Mouse (Mus musculus): ENCODE data around the gene Armc2. TPM values are rescaled to one million over a fixed set of nuclear protein-coding genes. Genes with fewer than 3 reads are reported as not detected.

The Armc2 gene
- total RNA-seq, 2 experiments from 2014 or later: 1.2 to 3.8 TPM

GRCm38 (mm10) chr10:42014086-42014485 is 4.2 kb downstream of the Armc2 start:
- DNase-seq: no peak

- no peak for DNase-seq
These were observed 7.3 kb downstream of the Armc2 start for GRCm38 (mm10) chr10:42010761-42011435.

DNA sequence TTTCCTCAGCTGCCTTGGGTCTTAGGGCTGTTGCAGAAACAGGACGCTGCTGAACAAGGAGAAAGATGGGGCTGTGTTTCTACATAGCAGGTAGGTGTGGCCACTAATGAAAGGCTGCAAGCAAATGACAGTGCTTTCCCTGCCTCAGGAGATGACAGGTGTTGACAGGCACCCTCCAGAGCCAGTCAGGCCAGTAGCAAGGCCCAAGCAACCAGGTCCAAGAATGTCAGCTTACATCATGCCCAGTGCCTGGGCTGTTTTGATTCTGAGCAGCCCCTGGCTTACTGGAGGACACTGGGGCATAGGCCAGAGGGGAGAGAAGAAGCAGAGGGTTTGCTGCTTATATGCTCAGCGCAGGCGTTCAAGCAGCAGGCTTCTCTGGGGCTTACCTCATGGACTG is 13.0 kb downstream of the Armc2 start:
- DNase-seq: no peak

GRCm38 (mm10) chr10:42004690-42005089 is 13.6 kb downstream of the Armc2 start:
- no peak for DNase-seq

- DNase-seq: no peak
These were observed 14.2 kb downstream of the Armc2 start for GRCm38 (mm10) chr10:42004056-42004455.

- DNase-seq: no peak
These were observed 14.7 kb downstream of the Armc2 start for GRCm38 (mm10) chr10:42003576-42003975.

- DNase-seq: no peak
These were observed 15.8 kb downstream of the Armc2 start for GRCm38 (mm10) chr10:42002436-42002835.

GRCm38 (mm10) chr10:42001260-42001659 is 17.0 kb downstream of the Armc2 start:
- DNase-seq: peak; percentile 21 to 41

DNA sequence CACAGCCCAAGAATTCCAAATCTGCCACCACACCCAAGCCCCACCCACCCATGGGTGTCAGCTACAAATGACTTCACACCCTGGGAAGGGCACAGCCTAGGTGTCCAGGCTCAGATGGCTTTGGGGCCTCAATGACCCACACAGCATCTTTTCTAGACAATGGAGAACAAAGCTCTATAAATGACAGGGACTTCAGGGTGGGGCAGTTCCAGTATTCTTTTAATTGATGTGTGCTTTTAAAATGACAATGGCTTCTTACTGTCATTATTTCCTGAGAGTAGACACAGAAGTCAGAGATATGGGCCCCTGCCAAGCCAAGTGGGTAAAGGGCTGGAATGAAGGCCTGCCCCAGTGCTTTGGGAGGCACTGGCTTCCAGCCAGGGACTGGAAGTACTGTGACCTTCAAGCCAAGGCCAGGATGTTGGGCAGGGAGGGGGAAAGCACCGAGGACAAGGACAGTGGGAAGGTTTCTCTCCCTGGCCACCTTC is 20.5 kb downstream of the Armc2 start:
- peak; percentile 91 to 93 for DNase-seq

- DNase-seq: peak in 1 of 2 experiments; percentile 42
These were observed 22.1 kb downstream of the Armc2 start for GRCm38 (mm10) chr10:41996157-41996556.

GRCm38 (mm10) chr10:41995051-41995450 is 23.2 kb downstream of the Armc2 start:
- DNase-seq: peak; percentile 24 to 39

DNA sequence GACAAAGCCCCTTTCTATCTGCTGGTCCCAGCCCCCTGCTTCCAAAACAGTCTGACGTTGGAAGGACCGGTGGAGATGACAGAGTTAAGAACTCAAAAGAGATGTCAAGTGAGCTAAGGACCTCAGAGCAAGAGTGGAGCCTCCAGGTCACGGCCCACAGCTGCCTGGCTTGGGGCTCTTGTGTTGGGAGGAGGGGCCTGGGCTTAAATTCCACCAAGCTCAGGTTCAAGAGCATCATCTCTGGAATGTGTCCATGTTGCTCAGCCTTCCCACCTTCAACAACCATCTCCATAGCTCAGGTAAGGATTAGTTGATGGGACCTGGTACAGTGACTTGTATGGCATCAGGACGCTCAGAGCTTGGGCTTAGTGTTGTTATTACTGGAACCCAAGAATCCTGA is 23.7 kb downstream of the Armc2 start:
- DNase-seq: no peak

DNA sequence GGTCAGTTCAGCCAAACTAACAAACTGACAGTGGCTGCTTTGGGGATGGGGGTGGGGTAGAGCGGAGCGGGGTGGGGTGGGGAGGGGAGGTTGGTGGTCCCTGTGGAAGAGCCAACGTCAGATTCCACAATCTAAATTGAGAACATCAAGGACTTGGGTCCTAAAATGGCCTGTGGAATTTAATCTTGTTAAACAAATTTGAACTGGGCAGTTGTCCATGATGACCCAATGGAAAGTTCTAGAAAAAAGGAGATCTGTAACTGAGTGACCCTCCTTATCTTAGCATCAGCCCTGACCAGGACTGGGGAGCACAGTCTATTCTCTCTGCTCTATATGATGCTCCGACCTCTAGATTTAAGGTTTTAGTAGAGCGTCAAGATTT is 26.2 kb downstream of the Armc2 start:
- peak in 1 of 2 experiments; percentile 31 for DNase-seq

- DNase-seq: peak in 1 of 2 experiments; percentile 25
These were observed 26.7 kb downstream of the Armc2 start for GRCm38 (mm10) chr10:41991364-41992058.

DNA sequence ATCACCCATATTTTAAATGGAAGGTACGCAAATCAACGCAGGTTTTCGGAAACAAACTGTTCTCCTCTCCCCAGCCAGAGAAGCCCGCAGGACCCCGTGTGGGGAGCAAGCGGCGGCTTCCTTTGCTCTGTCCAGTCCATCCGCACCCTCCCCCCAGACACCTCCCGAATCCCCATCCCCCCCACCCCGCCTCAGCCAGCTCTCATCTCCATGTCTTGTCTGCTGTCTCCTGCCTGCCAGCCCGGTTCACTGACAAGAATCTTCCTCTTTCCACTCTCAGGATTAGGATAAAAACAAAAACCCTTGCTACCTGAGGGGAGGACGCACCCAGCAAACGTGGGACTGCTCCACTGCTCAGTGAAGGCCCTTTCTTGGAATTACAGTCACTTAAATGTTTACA is 27.3 kb downstream of the Armc2 start:
- DNase-seq: no peak

DNA sequence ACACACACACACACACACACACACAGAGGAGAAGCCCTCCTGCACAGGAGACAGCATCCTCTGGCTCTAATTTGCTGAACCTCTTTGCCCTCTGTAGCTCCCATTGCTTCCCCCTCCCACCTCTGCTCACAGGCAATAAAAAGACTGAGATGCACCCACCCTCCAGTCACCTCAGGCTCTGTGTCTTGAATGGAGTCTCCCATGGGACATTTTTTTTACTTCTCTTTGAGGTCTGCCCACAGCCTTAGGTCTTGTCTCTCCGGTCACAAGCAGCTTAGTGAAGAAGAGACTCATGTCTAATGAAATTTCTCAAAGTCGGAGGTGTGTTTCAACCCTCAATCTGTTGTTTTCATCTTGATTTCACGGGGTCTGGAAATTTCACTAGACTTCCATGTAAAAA is 29.3 kb downstream of the Armc2 start:
- no peak for DNase-seq

DNA sequence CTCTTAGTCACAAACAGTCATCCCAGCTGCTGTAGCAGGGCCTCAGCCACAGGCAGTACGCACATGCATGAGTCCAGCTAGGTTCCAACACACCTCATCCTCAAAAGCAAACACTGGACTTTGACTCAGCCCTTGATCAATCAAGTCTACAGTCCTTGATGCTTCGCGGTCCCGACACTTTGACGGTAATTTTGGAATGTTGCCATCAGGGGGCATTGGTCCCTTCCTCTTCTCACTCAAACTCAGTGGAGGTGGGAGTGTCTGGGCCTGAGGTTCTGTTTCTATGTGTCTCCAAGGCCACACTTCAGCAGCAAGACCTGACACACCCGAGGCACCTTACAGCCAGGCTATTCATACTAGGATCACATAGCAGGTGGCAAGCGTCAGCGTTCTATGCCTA is 32.1 kb downstream of the Armc2 start:
- no peak for DNase-seq

- no peak for DNase-seq
These were observed 34.0 kb downstream of the Armc2 start for GRCm38 (mm10) chr10:41984221-41984620.

GRCm38 (mm10) chr10:41982821-41983220 is 35.4 kb downstream of the Armc2 start:
- DNase-seq: no peak

- DNase-seq: peak; percentile 65 to 76
These were observed 37.4 kb downstream of the Armc2 start for GRCm38 (mm10) chr10:41980772-41981383.

DNA sequence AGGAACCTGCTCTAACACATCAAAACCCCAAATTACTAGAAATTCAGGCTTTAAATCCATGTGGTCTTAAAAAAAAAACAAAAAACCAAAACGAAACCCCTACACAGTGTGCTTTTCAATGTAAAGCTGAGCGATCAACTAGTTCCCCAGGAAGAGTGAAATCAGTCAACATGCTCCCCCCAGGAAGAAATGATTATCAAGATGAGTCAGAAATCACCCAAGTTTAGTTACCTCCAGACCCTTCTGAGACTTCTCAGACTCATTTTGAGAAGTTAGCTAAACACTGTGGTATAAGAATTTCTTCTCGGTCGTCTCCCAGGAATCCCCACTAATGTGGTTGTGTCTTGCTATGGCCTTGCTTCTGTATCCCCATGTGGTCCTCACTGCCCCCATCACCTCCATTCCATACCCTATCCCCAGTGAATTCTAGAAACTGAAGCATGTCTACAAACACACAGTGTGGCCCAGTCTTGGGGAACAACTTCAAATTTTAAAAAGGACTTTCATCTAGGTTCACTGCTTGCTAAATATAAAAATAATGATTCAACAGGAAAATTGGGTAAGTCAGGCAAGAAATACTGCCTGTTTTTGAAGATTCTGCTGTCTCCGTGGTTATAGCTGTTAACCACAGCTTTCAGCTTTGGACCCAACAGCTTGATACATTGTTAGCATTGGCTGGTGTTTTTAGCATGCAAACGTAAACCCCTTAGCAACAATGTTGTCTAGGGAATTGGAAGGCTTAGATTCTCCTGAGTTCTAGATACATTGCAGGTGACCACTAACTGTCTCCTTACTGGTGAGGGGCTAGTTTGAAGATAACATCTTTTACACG is 39.6 kb downstream of the Armc2 start:
- DNase-seq: no peak

DNA sequence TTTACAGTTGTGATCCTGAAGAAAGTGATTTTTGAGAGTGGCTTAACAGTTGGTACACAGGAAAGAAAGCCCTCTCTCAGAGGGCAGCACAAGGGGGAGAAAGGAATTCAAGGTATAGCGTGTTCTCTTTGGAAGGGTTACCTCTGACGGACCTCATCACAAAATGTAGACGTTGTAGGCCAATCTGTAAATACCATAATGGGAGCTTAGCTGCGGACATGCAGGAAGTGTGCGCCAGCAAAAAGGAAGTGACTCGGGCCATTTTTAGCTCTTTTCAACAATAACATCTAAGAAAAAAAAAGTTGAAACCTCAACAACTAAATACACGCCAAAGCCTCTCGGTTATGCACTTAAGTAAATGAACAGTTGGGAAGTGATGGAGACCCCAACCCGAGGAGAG is 45.6 kb downstream of the Armc2 start:
- DNase-seq: no peak
